Comparison of ENCODE assay signal across 8 mouse cellular contexts in the genomic region with DNA sequence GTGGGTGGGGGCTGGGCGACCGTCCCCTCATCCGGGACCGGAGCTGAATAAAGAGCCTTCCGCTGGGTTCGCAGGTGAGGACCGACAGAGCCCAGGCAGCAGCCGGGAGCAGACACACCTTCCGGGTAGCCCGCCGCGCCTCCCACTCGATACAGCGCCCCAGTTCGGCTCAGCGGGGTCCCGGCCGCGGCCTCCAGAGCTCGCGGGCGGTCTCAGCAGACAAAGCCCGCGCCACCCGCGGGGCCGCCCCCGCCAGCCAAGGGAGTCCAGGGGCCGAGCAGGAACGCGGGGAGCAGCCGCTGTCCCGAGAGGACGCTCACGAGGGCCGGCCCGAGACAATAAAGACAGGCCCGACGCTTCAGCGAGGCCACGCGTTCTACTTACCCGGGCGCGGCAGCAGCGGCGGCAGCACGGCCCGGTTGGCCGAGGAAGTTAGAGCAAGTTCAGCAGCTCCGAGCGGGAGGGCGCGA. TPM values are rescaled to one million over a fixed set of nuclear protein-coding genes. Genes with fewer than 3 reads are reported as not detected.
DNase-seq lines count a peak whose midpoint lies in the region; ATAC-seq and TF ChIP-seq lines count a peak whose summit lies in the region.

A gene (minus strand): TSS at position 416 of the 470 bp plus-strand sequence.

- peak within 1 kb of the TSS; percentile 95 for H3K4me3 ChIP-seq in heart, postnatal 0 days (ENCODE audit: low read depth, low read length)
- H3K4me3 ChIP-seq in neural tube, embryonic 13.5 days: peak within 1 kb of the TSS; percentile 93

- no peaks in the 10 kb centered on the region for H3K36me3 ChIP-seq in heart, postnatal 0 days (replicated peaks; ENCODE audit: control insufficient read depth, insufficient read depth, low read length)
- H3K36me3 ChIP-seq in neural tube, embryonic 13.5 days: no peaks in the 10 kb centered on the region

- no peaks in the 10 kb centered on the region for H3K27me3 ChIP-seq in heart, postnatal 0 days (ENCODE audit: control insufficient read depth, insufficient read depth, low read length)
- no peaks in the 10 kb centered on the region for H3K27me3 ChIP-seq in neural tube, embryonic 13.5 days

- H3K9ac ChIP-seq in heart, postnatal 0 days (replicated peaks; ENCODE audit: low read depth, low read length): peak within 1 kb of the TSS; percentile 88
- peak within 1 kb of the TSS; percentile 92 for H3K9ac ChIP-seq in neural tube, embryonic 13.5 days

- peaks cover 14% of the 10 kb centered on the region for H3K4me1 ChIP-seq in heart, postnatal 0 days (ENCODE audit: control insufficient read depth, insufficient read depth)
- H3K4me1 ChIP-seq in neural tube, embryonic 13.5 days (replicated peaks): peaks cover 52% of the 10 kb centered on the region

- no peaks in the 10 kb centered on the region for H3K9me3 ChIP-seq in heart, postnatal 0 days (replicated peaks; ENCODE audit: control insufficient read depth, low read length)
- H3K9me3 ChIP-seq in neural tube, embryonic 13.5 days: no peaks in the 10 kb centered on the region

- ATAC-seq in heart, postnatal 0 days (ENCODE audit: insufficient read depth, low read depth): peak; percentile 40; the same call in 1 of the 2 replicates
- ATAC-seq in neural tube, embryonic 13.5 days (ENCODE audit: low read depth): peak; percentile 62

- no peak for DNase-seq in adrenal gland, adult 18-20 months (ENCODE audit: low spot score in 2 of 2)
- DNase-seq in adrenal gland, adult (ENCODE audit: inconsistent age in 2 of 2, low spot score in 1 of 2): no peak
- no peak for DNase-seq in urinary bladder, adult 2 months (ENCODE audit: low spot score)
- DNase-seq in urinary bladder, postnatal 36 days (ENCODE audit: low spot score in 2 of 2): no peak
- DNase-seq in heart, postnatal 0 days (ENCODE audit: low spot score): no peak
- DNase-seq in left cerebral cortex, postnatal 4 days: no peak
- DNase-seq in spleen, postnatal 36 days (ENCODE audit: low spot score in 2 of 2): no peak

- H3K27ac ChIP-seq in heart, postnatal 0 days (ENCODE audit: low read depth): peak within 1 kb of the TSS; percentile 89
- H3K27ac ChIP-seq in neural tube, embryonic 13.5 days (replicated peaks): peak within 1 kb of the TSS; percentile 91

- H3K4me2 ChIP-seq in heart, postnatal 0 days (ENCODE audit: low read depth, low read length): peak within 1 kb of the TSS; percentile 89
- H3K4me2 ChIP-seq in neural tube, embryonic 13.5 days: peak within 1 kb of the TSS; percentile 81

- no peak for TF ChIP-seq CTCF in heart, postnatal 0 days (IDR thresholded peaks at IDR 0.05; ENCODE audit: low read depth)

- TF ChIP-seq EP300 in heart, postnatal 0 days (IDR thresholded peaks at IDR 0.05; ENCODE audit: low read depth): no peak

- under 1% methylated on average over 52 of the region's 54 CpGs for WGBS in heart, postnatal 0 days
- WGBS in neural tube, embryonic 13.5 days: under 1% methylated on average over 48 of the region's 54 CpGs

- intact Hi-C loops in left cerebral cortex, postnatal 4 days (cut with DNase I): no loop called here

RNA-seq across cellular contexts. Expression of the gene that starts here (rescaled TPM):
- total RNA-seq in adrenal gland, adult 18-20 months (2021): 10 to 100 TPM; 33.7 to 35.0 TPM
- polyA plus RNA-seq in urinary bladder, adult 2 months (2012; rRNA removed): 55.9 and 58.9 TPM in 2 replicates
- total RNA-seq in heart, postnatal 0 days (2014; rRNA removed; ENCODE audit: low replicate concordance): 15.6 and 30.2 TPM in 2 replicates
- polyA plus RNA-seq in heart, postnatal 0 days (2015; fragmentation: Nextera tagmentation; extraction: Ambion mirVana): 21.6 and 23.8 TPM in 2 replicates
- 10 to 100 TPM; 81.9 to 86.2 TPM for total RNA-seq in left cerebral cortex, postnatal 4 days (2021)
- 78.5 and 87.4 TPM in 2 replicates for polyA plus RNA-seq in neural tube, embryonic 13.5 days (2015; fragmentation: Nextera tagmentation; extraction: Ambion mirVana)
